Mouse (Mus musculus) neutrophil, adult 5-6 weeks (primary cell): ENCODE measurements around the gene Cenpn. TPM values are rescaled to one million over a fixed set of nuclear protein-coding genes. Genes with fewer than 3 reads are reported as not detected.

ENCODE experiments used
- ATAC-seq: fragments of 151-379, 151-347 bp; 2 replicates; pipeline ENCODE4 v1.8.0; 2017; ENCODE audit warnings: mild to moderate bottlenecking, moderate TSS enrichment; ENCODE audit not compliant: insufficient number of reproducible peaks, poor library complexity, low FRiP score, severe bottlenecking; ENCODE audit errors: extremely low read depth
- total RNA-seq: library from RNA; stranded (forward); fragments of 200-1000 nt; gene quantifications from 2 replicates; pipeline ENCODE4 v1.2.3, GENCODE M21; 2017

Cenpn gene
- total RNA-seq, 1 experiment from 2014 or later: 2.8 TPM

DNA sequence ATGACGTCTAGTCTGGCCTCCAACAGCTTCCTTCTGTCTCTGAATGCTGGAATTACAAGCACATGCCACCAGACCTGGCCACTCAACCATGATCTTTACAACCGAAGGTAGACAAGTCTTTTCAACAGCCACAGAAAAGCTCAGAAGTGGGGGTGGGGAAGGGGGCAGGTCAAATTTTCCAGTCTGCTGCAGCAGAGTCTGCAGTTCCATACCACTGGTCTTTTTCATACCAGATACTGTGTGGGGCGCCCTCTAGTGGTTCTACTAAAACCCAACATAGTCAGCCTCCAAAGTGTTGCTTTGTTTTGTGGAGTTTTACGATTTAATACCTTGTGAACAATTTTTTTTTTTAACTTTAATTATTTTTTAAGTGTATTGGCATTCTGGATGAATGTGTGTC, 58.6 kb downstream of the Cenpn start:
- ATAC-seq: peak; percentile 45

DNA sequence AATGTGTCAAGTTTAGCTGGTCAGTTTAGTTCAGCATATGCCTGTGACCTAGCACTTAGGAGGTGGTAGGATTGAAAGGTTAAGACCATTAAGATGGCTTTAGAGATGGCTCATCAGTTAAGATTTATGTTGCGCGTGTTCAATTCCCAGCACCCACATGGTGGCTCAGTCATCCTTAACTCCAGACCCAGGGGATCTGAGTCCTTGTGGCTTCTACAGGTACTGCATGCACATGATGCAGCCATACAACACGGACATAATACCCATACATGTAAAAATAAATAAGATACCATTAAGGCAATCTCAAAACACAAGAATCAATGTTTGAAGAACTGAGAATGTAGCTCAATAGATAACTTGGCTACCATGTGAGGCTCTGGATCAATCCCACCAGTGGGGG, 68.3 kb downstream of the Cenpn start:
- ATAC-seq: no peak

Other genes with a start within 250 kb of the Cenpn start
- 9.0 and 13.3 TPM in 2 replicates for gene Cdyl2, start 188.7 kb upstream of the Cenpn start, total RNA-seq
- gene Cmc2, start 275 bp upstream of the Cenpn start, total RNA-seq: 2.8 and 4.3 TPM in 2 replicates
- 10.4 and 12.1 TPM in 2 replicates for gene Atmin, start 21.7 kb downstream of the Cenpn start, total RNA-seq
- 1.7 TPM in 1 of 2 replicates, not detected in the other for gene 1700030J22Rik, start 57.2 kb downstream of the Cenpn start, total RNA-seq
- gene Gcsh, start 71.8 kb downstream of the Cenpn start, total RNA-seq: 4.7 and 10.5 TPM in 2 replicates
- under 0.01 and 0.49 TPM in 2 replicates for gene Pkd1l2, start 160.7 kb downstream of the Cenpn start, total RNA-seq
- gene Bco1, start 174.1 kb downstream of the Cenpn start, total RNA-seq: not detected in 2 replicates
- 3.6 and 4.1 TPM in 2 replicates for gene Gan, start 236.4 kb downstream of the Cenpn start, total RNA-seq